Mouse (Mus musculus): ENCODE results near the gene Arhgap5.

GRCm38 (mm10) chr12:52488266-52488975, 15.4 kb upstream of the Arhgap5 start:
- no peak for TF ChIP-seq POLR2A (IDR thresholded peaks at IDR 0.05; ENCODE audit: insufficient read depth, low read length)
- no peak for TF ChIP-seq CTCF (IDR thresholded peaks at IDR 0.05; ENCODE audit: low read depth, low read length)
- TF ChIP-seq EP300 (IDR thresholded peaks at IDR 0.05; ENCODE audit: insufficient read depth, low read depth, low read length): no peak
